Mouse (Mus musculus) brown adipose tissue, adult 24 weeks (tissue): ENCODE data around the gene Cmip. TPM values are rescaled to one million over a fixed set of nuclear protein-coding genes. Genes with fewer than 3 reads are reported as not detected.
A peak's percentile ranks its signal among the peaks of the same experiment; 100 is the strongest.

Experiments
- H3K27ac ChIP-seq: fragments of 200-500 bp; replicated peaks from 2 replicates; pipeline ENCODE4 v1.5.1; 2012; ENCODE audit warnings: low read depth, mild to moderate bottlenecking, low read length
- H3K4me1 ChIP-seq: fragments of 200-500 bp; 2 replicates; pipeline ENCODE4 v1.6.1; 2012; ENCODE audit warnings: low read length, mixed read lengths; ENCODE audit not compliant: control insufficient read depth, insufficient read depth, insufficient read length
- H3K4me3 ChIP-seq: fragments of 200-500 bp; 2 replicates; pipeline ENCODE4 v1.5.1; 2012; ENCODE audit warnings: low read depth, mild to moderate bottlenecking, low read length, moderate library complexity; ENCODE audit not compliant: insufficient read depth
- polyA plus RNA-seq: library from polyadenylated mRNA; stranded (reverse); fragments of >200 nt; gene quantifications from 2 replicates; pipeline ENCODE4 v1.2.4, GENCODE M21; 2012; ENCODE audit not compliant: missing spikeins, insufficient read depth, insufficient read length

Cmip gene
- polyA plus RNA-seq, 1 experiment = 6.1 TPM

DNA sequence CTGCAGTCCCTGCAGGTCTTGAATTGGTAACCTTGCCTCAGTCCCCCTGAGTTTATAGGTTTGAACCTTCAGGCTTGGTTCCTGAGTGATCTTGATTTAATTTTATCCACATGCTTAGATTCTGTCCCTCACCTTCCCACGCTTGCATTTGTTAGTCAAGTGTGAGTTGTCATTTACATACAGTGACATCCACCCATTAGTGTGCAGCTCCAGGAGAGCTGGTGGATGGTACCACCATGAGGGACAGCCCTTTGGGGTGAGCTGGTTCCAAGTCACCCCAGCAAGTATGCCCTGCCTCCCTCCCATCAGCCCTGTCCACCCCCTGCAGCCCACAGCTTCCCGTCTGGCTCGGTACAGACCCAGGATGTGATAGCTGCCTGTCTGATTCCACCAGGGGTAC, 117.2 kb downstream of the Cmip start:
- no peak overlapping the region for H3K4me3 ChIP-seq
- H3K27ac ChIP-seq = no peak overlapping the region
- H3K4me1 ChIP-seq = peaks cover 46% of the 10 kb centered on the region

DNA sequence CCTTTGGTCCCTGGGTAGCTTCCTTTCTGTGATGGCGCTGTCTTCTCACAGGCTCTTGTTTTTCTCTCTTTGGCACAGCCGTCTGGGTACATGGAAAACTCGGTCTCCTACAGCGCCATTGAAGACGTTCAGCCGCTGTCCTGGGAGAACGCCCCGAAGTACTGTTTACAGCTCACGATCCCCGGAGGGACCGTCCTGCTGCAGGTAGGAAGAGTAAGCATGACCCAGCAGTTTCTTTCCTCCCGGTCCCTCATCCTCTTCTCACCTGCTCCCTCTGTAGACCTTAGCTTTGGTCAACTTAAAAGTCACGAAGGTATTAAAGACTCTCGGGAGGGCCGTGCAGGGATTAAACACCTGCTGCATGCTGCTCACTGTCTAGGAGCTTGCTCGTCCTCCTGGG, 120.1 kb downstream of the Cmip start:
- no peak overlapping the region for H3K4me3 ChIP-seq
- H3K4me1 ChIP-seq = peaks cover 30% of the 10 kb centered on the region
- H3K27ac ChIP-seq = no peak overlapping the region

DNA sequence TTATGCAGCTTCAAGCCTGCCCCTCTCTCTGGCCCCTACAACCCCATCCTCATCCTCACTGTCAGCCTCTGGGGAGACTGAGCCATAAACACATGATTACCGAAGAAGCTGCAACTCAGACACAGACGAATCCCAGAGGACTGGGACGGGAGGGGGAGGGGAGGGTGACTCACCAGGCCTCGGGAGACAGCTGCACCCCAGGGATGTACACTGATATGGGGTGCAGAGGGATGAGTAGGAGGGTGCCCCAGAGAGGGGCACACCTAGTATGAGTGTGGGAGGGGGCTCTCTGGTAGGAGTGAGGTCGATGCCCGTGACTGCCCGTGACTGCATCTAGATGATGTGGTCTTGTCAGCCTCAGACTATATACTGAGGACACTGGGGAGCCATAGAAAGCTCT, 121.8 kb downstream of the Cmip start:
- H3K4me3 ChIP-seq = no peak overlapping the region
- no peak overlapping the region for H3K27ac ChIP-seq

DNA sequence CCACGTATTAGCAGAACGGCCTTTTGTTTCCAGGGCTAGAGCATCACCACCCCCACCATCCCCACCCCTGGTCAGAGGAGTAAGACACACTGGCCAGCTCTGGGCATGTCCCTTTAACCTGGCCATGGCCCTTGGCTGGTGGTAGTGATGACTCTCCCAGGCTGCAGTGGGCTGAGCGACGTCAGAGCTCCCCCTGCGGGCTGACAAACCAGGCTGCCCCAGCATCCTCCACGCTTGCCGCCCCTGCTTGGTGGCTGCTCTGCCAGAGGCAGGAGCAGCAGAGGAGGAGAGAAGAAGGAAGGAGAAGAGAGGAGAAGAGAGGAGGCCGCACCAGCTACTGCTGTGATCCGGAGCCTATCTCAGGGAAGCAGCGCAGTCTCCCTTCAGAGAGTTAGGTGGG, 122.3 kb downstream of the Cmip start:
- Histone ChIP-seq H3K4me1 (peaks cover 23% of the 10 kb centered on the region), H3K27ac (no peak overlapping the region), H3K4me3 (no peak overlapping the region)

More for the DNA sequence above, 121.8 kb downstream of the Cmip start:
- H3K4me1 ChIP-seq = peaks cover 21% of the 10 kb centered on the region

DNA sequence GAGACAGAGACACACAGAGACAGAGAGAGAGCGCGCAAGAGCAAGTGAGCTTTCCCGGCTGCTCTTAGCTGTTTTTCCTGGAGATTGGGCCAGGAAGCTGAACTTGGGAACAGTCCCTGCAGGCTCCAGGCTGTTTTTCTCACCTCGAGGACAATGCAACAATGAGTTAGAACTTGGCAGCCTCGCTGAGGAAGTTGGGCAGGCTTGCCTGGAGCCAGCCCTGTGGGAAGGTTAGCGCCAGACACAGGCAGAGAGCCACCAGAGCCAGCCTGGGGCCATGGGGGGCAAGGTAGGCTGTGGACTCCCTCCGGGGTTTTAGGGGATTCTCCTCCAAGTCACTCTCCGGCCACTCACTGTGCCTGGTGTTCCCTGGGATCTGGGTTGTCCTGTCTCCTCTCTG, 123.9 kb downstream of the Cmip start:
- H3K4me3 ChIP-seq = no peak overlapping the region
- H3K27ac ChIP-seq = peak overlapping the region; percentile 49
- H3K4me1 ChIP-seq = peaks cover 23% of the 10 kb centered on the region

DNA sequence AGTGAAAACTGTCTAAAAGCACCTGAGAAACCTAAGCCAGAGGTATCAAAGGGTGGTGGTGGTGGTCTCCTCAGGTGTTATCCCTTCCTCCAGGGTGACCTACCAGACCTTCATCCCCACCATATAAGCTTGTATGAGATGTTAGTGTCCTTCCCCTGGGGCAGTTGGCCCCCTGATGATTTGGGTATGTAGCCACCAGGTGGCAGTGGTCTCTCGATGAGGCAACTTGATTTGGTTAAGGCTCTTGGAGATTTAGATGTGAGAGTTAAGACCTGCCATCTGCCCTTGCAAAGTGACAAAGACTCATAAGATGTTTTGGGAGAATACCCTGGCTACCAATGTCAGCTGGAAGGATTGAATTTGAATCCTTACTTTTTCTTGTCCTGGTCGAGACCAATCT, 129.3 kb downstream of the Cmip start:
- no peak overlapping the region for H3K4me3 ChIP-seq
- H3K4me1 ChIP-seq = peaks cover 16% of the 10 kb centered on the region
- no peak overlapping the region for H3K27ac ChIP-seq

DNA sequence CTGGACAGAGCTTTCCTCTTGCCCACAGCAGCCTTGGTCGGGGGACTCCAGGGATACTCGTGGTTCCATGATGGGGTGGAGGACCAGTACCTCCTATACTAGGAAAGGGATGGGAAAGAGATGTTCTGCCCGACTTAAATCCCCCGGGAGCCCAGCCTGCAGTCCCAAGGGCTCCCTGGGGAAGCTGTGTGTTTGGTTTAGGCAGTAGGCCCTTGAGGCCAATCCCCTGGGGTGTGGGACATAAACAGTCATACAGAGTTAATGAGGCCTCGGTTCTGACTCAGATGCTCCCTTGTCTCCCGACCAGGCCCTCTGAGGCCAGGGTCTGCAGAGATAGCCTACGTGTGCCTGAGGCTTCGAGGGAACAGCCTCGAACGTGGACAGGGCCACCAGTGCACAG, 130.8 kb downstream of the Cmip start:
- no peak overlapping the region for H3K27ac ChIP-seq

DNA sequence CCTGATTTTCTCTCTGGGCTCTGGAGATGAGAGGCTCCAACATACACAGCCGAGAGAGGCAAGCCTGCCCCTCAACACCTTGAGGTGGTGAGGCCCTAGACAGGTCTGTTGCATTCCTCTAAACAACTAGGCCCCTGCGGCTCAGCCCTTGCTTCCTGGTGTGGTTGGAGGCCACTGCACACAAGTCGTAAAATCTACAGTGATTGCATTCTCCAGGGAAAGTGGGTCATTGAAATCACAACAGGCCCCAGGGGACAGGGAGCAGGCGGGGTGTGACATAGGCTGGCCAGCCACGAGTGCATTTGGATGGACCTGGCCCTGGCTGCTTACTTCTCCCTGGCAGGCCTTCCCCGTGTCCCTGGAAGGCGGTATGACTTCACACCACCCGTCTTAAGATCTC, 131.5 kb downstream of the Cmip start:
- Histone ChIP-seq H3K4me1 (peaks cover 10% of the 10 kb centered on the region), H3K4me3 (no peak overlapping the region), H3K27ac (no peak overlapping the region)

More for the DNA sequence above, 130.8 kb downstream of the Cmip start:
- Histone ChIP-seq H3K4me3 (no peak overlapping the region), H3K4me1 (peaks cover 12% of the 10 kb centered on the region)

DNA sequence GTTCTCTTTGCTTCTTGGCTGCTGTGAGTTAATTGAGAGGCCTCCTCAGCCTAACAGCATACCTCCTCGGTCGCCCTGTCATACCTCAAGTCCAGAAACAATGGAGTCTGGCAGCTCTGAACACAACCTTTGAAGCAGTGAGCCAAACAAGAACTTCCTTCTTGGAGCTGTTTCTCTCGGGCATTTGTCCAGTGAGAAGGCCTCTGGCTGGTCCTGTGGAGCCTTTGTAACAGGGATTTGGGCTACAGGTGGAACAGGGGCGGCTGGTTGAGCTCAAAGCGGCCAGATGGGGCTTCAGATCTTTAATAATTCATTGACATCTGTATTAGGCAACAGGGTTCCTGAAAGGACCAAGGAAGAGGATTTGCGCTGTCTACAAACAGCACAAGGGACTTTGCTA, 137.0 kb downstream of the Cmip start:
- no peak overlapping the region for H3K4me3 ChIP-seq
- no peak overlapping the region for H3K27ac ChIP-seq
- H3K4me1 ChIP-seq = no peaks in the 10 kb centered on the region

DNA sequence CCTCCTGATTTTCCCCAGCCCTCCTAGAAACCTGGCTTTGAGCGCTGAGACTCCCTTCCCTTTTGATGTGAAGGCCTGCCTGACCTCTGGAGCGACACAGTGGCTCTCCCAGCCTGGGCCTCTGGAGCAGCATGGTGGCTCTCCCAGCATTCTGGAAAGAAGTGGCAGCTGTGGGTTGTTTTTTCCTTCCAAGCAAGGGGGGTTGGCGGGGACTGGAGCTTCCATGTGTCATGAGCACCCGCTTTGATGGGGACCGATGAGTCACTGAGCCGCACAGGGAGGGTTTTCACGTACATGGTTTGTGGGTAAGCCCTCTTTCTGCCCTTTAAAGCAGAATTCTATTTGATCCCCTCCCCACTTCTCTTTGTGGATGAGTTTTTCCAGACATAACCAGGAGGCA, 138.2 kb downstream of the Cmip start:
- Histone ChIP-seq H3K4me1 (no peaks in the 10 kb centered on the region), H3K4me3 (no peak overlapping the region), H3K27ac (no peak overlapping the region)

DNA sequence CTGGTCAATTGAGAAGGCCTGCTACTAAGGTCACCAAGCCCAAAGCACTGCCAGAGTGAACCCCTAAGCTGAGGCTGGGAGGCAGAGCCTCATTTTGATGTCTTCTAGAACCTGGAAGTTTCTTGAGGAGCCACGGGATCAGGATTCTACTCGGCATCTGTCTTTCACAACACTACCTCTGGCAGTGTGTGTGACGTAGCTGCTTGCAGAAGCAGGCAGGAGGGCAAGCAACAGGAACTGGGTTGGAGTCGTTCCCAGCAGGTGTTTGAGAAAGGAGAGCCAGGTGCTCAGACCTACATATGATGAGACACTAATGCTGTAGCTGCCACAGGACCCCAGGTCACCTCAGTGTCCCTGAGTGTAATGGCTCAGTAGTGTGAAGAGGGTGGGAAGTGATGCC, 140.0 kb downstream of the Cmip start:
- H3K4me3 ChIP-seq = no peak overlapping the region
- no peaks in the 10 kb centered on the region for H3K4me1 ChIP-seq
- no peak overlapping the region for H3K27ac ChIP-seq

DNA sequence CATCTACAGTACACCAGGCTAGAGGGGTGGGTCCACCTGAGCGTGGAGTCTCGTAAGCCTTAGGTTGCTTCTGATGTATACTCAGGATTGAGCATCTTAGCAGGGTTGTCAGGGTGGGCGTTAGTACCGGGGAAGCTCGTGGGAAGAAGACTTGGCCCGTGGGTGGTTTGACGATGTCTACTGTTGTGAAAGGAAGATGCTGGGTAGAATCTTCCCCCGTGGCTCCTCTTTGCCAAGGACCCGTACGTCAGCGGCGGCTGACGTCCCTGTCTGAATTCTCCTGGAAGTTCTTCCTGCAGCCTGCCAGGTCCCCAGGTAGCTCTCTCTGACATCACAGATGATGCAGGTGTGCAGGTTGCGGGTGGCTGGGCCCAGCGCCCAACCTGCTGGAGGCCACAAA, 140.9 kb downstream of the Cmip start:
- H3K4me1 ChIP-seq = no peaks in the 10 kb centered on the region
- no peak overlapping the region for H3K4me3 ChIP-seq
- H3K27ac ChIP-seq = no peak overlapping the region

DNA sequence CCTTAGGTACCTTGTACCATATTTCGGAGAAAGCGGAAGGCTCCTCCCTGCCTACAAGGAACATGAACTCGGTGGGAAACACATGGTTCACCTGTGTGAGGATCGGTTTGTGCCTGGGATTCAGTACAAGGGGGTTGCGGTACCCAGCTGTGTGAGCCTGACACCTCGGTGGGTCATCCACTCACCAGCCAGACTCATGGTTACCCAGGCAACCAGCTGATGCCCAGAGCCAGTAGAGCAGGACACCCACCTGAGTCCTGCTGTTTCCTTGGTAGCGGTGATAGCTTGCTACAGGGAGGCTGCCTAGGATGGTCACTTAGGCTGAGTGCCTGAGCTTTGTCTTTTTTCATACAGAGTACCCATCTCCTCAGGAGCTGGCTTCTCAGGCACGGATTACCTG, 142.4 kb downstream of the Cmip start:
- Histone ChIP-seq H3K4me3 (no peak overlapping the region), H3K4me1 (peaks cover 9% of the 10 kb centered on the region)

DNA sequence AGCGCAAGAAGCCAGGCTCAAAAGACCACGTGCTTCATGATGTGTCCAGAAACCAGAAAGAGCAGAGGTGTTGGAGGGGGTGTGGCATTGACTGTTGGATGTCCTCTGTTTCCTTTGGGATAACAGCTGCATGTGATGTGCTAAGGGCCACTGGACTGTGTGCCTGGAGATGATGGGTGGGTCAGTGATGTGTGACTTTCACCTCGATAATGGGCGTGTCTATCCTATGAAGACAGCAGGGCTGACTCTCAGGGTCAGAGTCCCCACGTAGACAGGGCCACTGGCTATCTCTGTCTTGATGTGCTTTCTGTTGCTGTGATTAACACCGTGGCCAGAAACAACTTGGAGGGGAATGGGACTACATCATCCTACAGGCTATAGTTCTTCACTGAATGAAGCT, 144.0 kb downstream of the Cmip start:
- Histone ChIP-seq H3K4me1 (peaks cover 9% of the 10 kb centered on the region), H3K27ac (no peak overlapping the region), H3K4me3 (no peak overlapping the region)

More for the DNA sequence above, 142.4 kb downstream of the Cmip start:
- no peak overlapping the region for H3K27ac ChIP-seq

DNA sequence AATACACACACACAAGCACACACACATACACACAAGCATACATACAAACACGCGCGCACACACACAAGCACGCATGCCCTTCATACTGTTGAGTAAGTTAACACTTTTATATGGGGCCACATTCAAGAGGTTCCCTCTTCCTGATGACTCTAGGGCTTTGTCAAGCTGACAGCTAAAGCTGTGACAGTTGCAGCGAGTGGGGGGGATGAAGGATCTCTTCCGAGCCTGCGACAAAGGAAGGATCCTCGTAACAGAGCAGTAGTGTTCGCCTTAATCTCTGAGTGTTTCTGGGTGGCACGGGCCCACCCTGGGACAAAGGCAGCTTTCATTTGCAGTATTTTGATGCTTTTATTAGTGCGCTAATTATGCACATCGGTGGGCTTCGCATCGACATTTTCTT, 145.0 kb downstream of the Cmip start:
- no peak overlapping the region for H3K4me3 ChIP-seq
- H3K4me1 ChIP-seq = peaks cover 9% of the 10 kb centered on the region

DNA sequence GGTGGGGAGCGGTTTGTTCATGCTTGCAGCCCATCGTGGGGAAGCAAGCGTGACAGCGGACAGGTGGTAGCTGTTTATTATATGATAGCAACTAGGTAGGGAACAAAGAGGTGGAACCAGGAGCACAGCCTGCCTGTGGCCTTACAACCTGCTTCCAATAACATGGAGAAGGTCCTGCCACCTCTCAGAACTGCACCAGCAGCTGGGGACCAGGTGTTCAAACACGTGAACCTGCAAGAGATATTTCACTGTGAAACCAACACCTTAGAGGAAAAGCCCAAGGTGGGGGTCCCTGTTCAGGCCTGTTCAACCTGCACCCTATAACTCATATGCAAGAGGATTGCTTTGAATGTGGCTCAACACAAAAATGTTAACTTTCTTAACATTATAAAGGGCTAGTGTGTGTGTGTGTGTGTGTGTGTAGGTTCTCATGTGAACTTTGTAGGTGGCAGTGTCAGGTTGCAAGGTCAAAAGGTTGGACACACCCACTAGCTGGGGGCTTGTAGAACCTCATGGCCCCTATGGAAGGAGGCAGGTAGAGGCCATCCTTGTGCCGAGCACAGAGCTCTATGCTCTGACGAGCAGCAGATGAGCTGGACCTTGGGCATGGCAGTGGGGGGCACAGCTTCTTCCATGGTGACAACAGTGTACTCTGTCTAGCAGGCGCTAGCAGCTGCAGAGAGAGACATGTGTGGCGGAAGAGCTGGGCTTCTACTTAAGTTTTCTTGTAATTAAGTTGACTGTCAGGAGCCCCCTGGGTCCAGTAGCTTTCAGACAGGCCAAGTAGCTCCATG, 146.2 kb downstream of the Cmip start:
- Histone ChIP-seq H3K4me1 (peaks cover 9% of the 10 kb centered on the region), H3K27ac (no peak overlapping the region), H3K4me3 (no peak overlapping the region)

More for the DNA sequence above, 145.0 kb downstream of the Cmip start:
- H3K27ac ChIP-seq = no peak overlapping the region
